Mouse (Mus musculus): ENCODE results near the gene Supt6.
A peak's percentile ranks its signal among the peaks of the same experiment; 100 is the strongest.

Gene Supt6

DNA sequence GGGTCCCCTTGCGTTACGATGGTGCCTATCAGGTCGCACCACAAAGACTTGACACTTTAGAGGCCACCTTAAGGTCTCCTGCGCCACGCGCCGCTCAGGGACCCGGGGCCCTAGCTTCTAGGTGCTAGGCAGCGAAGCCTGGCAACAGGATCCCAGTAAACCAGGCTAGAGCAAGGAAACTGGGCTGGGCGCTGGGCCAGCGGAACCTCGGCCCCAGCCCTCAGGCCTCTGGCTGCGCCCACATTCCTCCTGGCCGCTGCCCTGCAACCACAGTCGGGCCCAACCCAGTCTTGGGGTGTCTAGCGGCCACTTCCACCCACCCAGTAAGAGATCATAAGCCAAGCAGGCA lies 80.1 kb downstream of the Supt6 start:
- no peak for DNase-seq

DNA sequence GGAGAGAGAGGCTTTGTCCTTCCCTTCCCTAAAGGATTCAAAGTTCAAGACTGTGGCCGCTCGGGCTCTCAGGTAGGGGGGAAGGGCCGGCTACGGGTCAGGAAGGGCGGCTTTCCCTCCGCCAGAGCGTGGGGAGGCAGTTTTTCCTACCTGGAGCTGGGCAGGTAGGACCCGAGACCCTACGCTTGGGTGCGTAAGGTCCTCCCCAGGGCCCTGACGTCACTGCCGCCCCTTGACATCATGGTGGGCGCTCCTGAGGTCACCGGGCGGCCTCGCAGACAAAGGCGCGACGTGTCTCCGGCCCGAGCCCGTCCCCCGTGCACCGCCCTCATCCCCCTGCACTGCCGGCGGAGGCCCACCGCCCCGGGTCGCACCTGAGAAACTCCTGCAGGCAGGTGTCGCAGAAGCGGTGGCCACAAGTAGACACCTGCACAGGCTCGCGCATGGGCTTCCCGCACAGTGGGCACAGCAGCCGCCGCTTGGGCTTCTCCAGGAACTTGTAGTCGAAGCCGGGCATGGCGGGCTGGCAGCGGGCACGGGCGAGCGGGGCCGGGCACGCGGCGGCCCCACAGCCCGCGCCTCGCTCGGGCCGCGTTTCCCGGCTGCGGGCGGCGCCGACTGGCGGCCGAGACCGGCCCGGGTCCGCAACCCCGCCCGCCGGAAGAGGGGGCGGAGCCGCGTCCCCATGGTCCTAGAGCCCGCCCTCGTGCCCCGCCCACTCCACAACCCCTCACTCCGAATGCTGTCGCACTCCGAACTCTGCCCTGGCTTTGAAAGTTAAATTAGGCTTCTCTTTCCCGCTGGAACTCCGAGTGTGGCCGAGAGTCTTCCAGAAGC lies 80.6 kb downstream of the Supt6 start, which contains the start of gene Traf4:
Traf4 (minus strand) TSS at position 666 of the 837 bp plus-strand sequence.
- peak; percentile 72 for DNase-seq

DNA sequence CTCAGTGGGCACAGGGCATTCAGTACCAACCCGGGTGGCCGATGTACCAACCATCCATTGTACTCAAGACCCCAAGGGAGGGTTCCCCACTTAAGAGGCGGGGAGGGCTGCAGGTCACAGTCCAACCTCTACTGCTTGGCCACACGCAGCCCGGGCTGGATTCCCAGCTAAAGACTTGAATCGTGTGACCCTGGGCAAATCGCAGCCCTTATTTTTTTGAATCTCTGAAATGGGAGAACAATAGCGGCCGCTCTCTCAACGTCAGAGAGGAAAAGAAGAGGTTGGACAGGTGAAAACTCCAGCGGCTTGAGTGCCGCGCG lies 81.2 kb downstream of the Supt6 start:
- no peak for DNase-seq

DNA sequence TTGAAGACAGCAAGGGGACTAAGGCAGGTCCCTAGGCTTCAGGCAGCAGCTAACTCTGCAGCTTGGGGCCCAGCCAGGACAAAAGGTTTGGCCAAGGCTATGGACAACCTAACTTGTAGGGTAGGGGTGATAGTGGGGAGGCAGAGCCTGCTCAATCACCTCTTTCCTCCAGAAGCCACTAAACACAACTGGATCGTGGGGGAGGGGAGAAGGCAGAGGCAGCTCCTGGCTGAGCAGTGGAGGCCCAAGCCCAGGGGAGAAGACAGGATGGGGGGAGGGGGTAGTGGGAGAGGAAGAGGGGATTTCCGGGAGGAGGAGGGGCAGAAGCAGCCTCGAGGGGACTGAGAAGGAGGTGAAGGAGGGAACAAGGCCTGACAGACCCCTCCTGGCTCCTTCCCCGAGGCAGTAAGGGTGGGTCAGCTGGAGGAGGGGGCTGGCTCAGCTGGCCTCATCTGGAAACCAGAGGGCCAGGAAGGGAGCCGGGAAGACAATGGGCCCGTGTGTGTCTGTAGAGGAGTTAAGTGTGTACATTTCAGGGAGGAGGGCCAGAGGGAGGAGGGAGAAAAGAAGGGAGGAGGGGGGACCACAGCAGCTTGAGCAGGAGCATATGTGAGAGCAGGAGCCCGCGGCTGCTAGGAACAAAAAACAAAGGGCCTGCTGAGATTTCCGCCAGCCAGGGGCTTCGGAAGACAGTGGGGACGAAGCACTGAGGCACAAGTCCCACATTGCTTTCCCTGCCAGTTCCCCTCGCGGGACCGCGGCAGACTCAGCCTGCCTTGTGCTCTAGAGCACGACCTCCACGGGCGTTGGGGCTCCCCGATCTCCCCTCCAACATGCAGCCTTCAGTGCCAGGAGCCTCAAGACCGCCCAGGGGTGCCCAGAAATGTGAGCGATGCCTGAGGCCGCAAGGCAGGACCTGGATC lies 81.8 kb downstream of the Supt6 start:
- no peak for DNase-seq

DNA sequence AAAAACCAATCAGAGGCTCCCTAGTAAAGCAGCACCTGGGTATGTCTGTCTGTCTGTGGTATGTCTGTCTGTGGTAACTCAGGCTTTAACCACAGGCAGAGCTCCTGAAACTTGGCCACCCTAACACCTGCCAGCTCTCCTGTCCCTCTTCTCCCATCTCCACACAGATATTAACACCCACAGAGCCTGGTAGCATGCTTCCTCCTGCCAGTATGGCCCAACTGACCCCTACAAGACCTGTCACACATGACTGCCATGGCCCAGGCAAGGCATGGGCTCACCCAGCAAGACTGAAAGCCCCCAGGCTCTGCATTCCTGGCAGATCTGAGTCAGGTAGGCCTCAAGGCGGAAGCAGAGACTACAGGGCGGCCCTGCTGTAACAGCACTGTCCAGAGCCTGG lies 82.7 kb downstream of the Supt6 start:
- DNase-seq, result no peak

DNA sequence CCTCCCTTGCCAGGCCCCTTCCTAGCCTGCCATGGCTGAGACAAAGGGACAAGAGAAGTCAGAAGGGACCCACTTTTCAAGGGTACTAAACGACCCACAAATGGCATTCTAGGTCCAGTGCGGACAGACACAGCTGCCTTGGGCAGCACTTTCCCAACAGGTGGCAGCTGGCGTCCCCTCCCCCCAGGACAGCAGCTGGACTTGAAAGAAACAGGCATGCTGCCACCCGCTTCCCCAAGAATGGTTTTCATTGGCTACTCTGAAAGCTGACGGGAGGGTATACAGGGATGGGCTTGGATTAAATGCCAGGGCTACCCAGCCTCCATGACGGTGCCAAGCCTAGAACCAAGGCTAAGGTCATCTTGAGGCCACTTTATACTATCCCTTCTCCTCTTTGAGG lies 83.3 kb downstream of the Supt6 start:
- no peak for DNase-seq

DNA sequence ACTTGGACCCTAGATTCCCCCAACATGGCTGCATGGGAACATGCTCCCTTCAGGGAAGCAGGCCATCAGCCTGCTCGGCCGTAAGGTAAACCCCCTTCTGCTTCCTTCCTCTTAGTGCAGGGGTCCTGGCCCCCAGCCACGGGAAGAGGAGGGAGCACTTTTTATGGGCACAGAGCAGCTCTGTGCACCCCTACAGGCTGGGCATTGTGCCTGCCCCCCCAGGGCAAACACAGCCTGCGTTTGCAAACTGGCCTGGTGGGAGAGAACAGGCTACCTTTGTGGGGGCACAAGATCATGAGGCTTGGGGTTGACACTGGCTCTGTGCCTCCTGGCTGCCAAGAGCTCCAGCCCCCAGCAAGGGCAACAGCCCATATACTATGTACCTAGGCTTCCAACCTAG lies 83.8 kb downstream of the Supt6 start:
- no peak for DNase-seq

DNA sequence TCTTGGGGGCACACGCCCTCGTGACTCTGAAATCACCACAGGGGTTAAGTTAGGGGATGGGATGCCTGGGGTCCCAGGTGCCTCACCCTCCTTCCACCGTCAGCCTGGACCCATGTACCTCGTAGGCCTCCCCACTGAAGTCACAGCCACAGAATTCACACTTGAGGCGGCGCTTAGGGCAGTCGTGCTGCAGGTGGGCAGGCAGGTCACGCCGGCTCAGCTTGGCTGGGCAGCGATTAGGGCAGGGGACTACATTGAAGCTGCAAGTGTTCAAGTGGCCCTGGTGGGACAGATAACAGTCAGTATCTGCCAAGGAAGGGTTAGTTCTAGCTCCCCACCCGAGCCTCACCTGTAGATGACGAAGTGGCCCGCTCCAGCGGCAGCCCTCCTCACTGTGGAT lies 84.6 kb downstream of the Supt6 start:
- DNase-seq, result no peak

DNA sequence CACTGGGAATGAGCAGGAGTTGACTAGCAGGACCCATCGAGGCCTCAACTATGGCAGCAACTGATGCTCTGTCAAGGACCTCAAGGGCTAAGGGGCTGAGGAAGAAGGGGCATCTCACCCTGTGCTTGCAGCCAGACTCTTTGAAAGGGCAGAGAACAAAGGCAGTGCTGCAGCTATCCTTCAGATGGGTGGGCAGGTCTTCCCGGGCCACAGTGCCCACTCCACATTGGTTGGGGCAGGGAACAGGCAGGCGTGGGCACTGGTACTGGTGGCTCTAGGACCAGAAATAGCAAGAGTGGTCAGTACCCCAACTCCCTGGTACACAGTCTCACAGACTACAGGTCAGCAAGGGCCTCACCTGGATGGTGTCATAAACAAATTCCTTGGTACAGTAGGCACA lies 85.1 kb downstream of the Supt6 start:
- no peak for DNase-seq

DNA sequence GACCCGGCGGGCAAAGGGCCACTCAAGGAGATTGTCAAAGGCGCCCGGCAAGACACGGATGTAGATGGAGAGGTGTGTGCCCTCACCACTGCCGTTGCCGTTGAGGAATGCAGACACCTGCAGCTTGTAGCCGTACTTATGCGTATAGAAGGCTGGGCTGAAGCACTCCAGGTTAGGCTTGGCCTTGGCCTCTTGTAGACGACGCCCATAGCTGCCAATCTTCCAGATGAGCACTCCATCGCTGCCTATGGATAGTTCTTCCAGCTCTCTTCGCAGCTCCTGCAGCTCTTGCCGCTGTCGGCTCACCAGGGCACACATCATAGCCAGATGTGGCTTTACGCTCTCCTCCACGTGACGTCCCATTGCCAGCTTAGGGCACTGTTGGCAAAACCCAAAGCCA lies 85.6 kb downstream of the Supt6 start:
- DNase-seq, result no peak

DNA sequence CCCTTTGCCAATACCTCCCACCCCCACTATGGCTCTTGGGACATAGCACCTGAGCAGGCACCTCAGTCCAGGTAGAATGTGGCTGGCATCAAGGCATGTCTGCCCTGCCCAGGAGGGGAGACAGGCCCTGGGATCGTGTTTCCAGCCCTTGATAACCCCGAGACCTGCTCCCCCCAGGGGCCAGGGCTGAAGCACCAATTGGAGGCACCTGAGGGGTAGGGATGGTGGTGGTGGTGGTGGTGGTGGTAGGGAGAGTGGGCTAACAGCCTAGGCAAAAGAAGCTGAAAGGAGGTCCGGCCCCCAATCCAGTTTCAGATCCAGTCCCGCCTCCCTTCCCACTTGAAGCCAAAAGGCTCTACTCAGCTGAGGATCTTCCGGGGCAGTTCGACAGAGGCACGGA lies 86.2 kb downstream of the Supt6 start:
- DNase-seq, result no peak

DNA sequence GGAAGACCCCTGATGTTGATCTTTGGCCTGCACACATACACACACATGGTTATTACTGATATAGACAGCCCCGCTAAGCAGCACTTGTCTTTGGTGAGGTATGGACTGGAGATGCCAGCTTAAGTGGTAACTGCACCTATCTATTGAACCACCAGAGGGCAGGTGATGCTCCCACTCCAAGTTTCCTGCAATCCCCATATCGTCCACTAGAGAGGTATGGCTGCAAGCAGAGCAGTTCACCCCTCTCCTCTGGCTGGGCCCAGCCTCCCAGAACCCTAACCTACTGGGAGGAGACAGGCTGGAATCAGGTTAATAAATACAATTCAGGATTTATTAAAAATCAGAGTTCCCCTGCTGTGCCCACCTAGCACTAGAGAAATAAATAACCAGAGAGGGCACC lies 86.7 kb downstream of the Supt6 start:
- peak; percentile 56 for DNase-seq

Data from right cerebral cortex, postnatal 25 days (tissue).